Mouse (Mus musculus) heart, embryonic 13.5 days (tissue): ENCODE data around the gene Senp1. TPM values are rescaled to one million over a fixed set of nuclear protein-coding genes. Genes with fewer than 3 reads are reported as not detected.

Experiments used
- ATAC-seq: fragments of 200-750 bp; cut with Nextera tagmentation; 2 replicates; pipeline ENCODE4 v1.8.0; 2017; ENCODE audit warnings: moderate TSS enrichment; ENCODE audit not compliant: insufficient number of reproducible peaks, low FRiP score, low TSS enrichment; ENCODE audit errors: extremely low read depth
- H3K27ac ChIP-seq: fragments of 300-500 bp; sonication (generic); replicated peaks from 2 replicates; pipeline ENCODE4 v1.5.1; 2015; ENCODE audit warnings: moderate library complexity, mild to moderate bottlenecking, inconsistent platforms
- H3K27me3 ChIP-seq: fragments of 300-500 bp; sonication (generic); replicated peaks from 2 replicates; pipeline ENCODE4 v1.6.1; 2015; ENCODE audit warnings: mild to moderate bottlenecking, inconsistent platforms
- H3K36me3 ChIP-seq: fragments of 300-500 bp; sonication (generic); 2 replicates; pipeline ENCODE4 v1.6.1; 2015; ENCODE audit warnings: mild to moderate bottlenecking, inconsistent platforms
- H3K4me1 ChIP-seq: fragments of 300-500 bp; sonication (generic); 2 replicates; pipeline ENCODE4 v1.6.1; 2015; ENCODE audit warnings: inconsistent platforms
- H3K4me2 ChIP-seq: fragments of 300-500 bp; sonication (generic); 2 replicates; pipeline ENCODE4 v1.6.1; 2015; ENCODE audit warnings: inconsistent platforms, mild to moderate bottlenecking, moderate library complexity
- H3K4me3 ChIP-seq: fragments of 300-500 bp; sonication (generic); 2 replicates; pipeline ENCODE4 v1.5.1; 2015; ENCODE audit warnings: moderate library complexity, mild to moderate bottlenecking, inconsistent platforms
- H3K9ac ChIP-seq: fragments of 300-500 bp; sonication (generic); 2 replicates; pipeline ENCODE4 v1.6.1; 2015; ENCODE audit warnings: inconsistent platforms, mild to moderate bottlenecking, moderate library complexity
- H3K9me3 ChIP-seq: fragments of 300-500 bp; sonication (generic); 2 replicates; pipeline ENCODE4 v1.6.1; 2016; ENCODE audit warnings: inconsistent platforms
- WGBS: fragments of 180-500 bp; shearing (Covaris S2); methylation state at CpG from one replicate; pipeline ENCODE4 v1.1.7; 2015; ENCODE audit warnings: mixed read lengths; 5-methylcytosine and 5-hydroxymethylcytosine counted together
- polyA plus RNA-seq: library from polyadenylated mRNA; unstranded; fragments of >200 nt; fragmentation: Nextera tagmentation; extraction: Ambion mirVana; gene quantifications from 2 replicates; pipeline ENCODE4 v1.2.1, GENCODE M21; 2015

The Senp1 gene
- polyA plus RNA-seq, 1 experiment from 2014 or later: 19.6 TPM

GRCm38 (mm10) chr15:97999991-98000390 is 93.6 kb downstream of the Senp1 start:
- Histone ChIP-seq H3K4me1 (peaks cover 59% of the 10 kb centered on the region), H3K9ac (no peak overlapping the region), H3K36me3 (no peaks in the 10 kb centered on the region), H3K9me3 (no peaks in the 10 kb centered on the region), H3K4me3 (no peak overlapping the region), H3K4me2 (no peak overlapping the region), H3K27me3 (peaks cover 80% of the 10 kb centered on the region), H3K27ac (no peak overlapping the region)
- ATAC-seq: no peak
- 25% methylated on average over 7 of the region's 7 CpGs for WGBS

GRCm38 (mm10) chr15:97999546-97999945 is 94.0 kb downstream of the Senp1 start:
- no peak overlapping the region for H3K27ac ChIP-seq
- H3K4me2 ChIP-seq: no peak overlapping the region
- H3K36me3 ChIP-seq: no peaks in the 10 kb centered on the region
- no peak for ATAC-seq
- H3K9ac ChIP-seq: no peak overlapping the region
- H3K4me1 ChIP-seq: peaks cover 55% of the 10 kb centered on the region
- H3K4me3 ChIP-seq: no peak overlapping the region
- no peaks in the 10 kb centered on the region for H3K9me3 ChIP-seq
- H3K27me3 ChIP-seq: peaks cover 76% of the 10 kb centered on the region
- 36% methylated on average over 13 of the region's 13 CpGs for WGBS

- ATAC-seq: no peak
These were observed 96.8 kb downstream of the Senp1 start for GRCm38 (mm10) chr15:97996716-97997256.

GRCm38 (mm10) chr15:97992712-97993286 is 100.7 kb downstream of the Senp1 start:
- Histone ChIP-seq H3K4me2 (peak overlapping the region; percentile 68), H3K4me3 (peak overlapping the region; percentile 36), H3K4me1 (peaks cover 41% of the 10 kb centered on the region), H3K9me3 (no peaks in the 10 kb centered on the region), H3K27me3 (peaks cover 8% of the 10 kb centered on the region; the same call in 1 of the 2 replicates), H3K27ac (peak overlapping the region; percentile 83), H3K9ac (peak overlapping the region; percentile 78), H3K36me3 (0 out of 2 replicates have a peak, but pooled peaks cover under 1% of the 10 kb centered on the region)
- WGBS: 8% methylated on average over 18 of the region's 18 CpGs
- peak; percentile 78; the same call in 1 of the 2 replicates for ATAC-seq

More at GRCm38 (mm10) chr15:97996716-97997256, 96.8 kb downstream of the Senp1 start:
- no peak overlapping the region for H3K4me2 ChIP-seq
- no peak overlapping the region for H3K4me3 ChIP-seq
- WGBS: 62% methylated on average over 13 of the region's 13 CpGs
- no peak overlapping the region for H3K27ac ChIP-seq
- H3K4me1 ChIP-seq: peaks cover 46% of the 10 kb centered on the region
- H3K27me3 ChIP-seq: peaks cover 48% of the 10 kb centered on the region
- no peaks in the 10 kb centered on the region for H3K9me3 ChIP-seq
- H3K36me3 ChIP-seq: no peaks in the 10 kb centered on the region
- H3K9ac ChIP-seq: no peak overlapping the region

- peak overlapping the region; percentile 78 for H3K9ac ChIP-seq
- no peak for ATAC-seq
- H3K4me1 ChIP-seq: peaks cover 41% of the 10 kb centered on the region
- no peak overlapping the region for H3K4me3 ChIP-seq
- H3K27ac ChIP-seq: peak overlapping the region; percentile 83
- H3K9me3 ChIP-seq: no peaks in the 10 kb centered on the region
- 0 out of 2 replicates have a peak, but pooled peaks cover 7% of the 10 kb centered on the region for H3K36me3 ChIP-seq
- peak overlapping the region; percentile 68 for H3K4me2 ChIP-seq
- WGBS: 46% methylated on average over 13 of the region's 13 CpGs
- H3K27me3 ChIP-seq: 0 out of 2 replicates have a peak, but pooled peaks cover 4% of the 10 kb centered on the region
These were observed 101.4 kb downstream of the Senp1 start for GRCm38 (mm10) chr15:97992027-97992711.

GRCm38 (mm10) chr15:97991285-97991895 is 102.2 kb downstream of the Senp1 start:
- Histone ChIP-seq H3K4me2 (no peak overlapping the region), H3K9ac (no peak overlapping the region), H3K27me3 (no peaks in the 10 kb centered on the region), H3K4me3 (no peak overlapping the region), H3K36me3 (0 out of 2 replicates have a peak, but pooled peaks cover 12% of the 10 kb centered on the region), H3K27ac (no peak overlapping the region), H3K9me3 (no peaks in the 10 kb centered on the region), H3K4me1 (peaks cover 36% of the 10 kb centered on the region)
- no peak for ATAC-seq
- 36% methylated on average over 12 of the region's 12 CpGs for WGBS

- WGBS: 35% methylated on average over 4 of the region's 4 CpGs
- no peak overlapping the region for H3K4me2 ChIP-seq
- no peaks in the 10 kb centered on the region for H3K27me3 ChIP-seq
- no peak overlapping the region for H3K4me3 ChIP-seq
- H3K9me3 ChIP-seq: no peaks in the 10 kb centered on the region
- H3K9ac ChIP-seq: 0 out of 2 replicates have a peak overlapping the region, but pooled peaks have one; percentile 20
- ATAC-seq: no peak
- H3K36me3 ChIP-seq: peaks cover 18% of the 10 kb centered on the region; the same call in 1 of the 2 replicates
- peaks cover 35% of the 10 kb centered on the region for H3K4me1 ChIP-seq
- H3K27ac ChIP-seq: no peak overlapping the region
These were observed 102.8 kb downstream of the Senp1 start for GRCm38 (mm10) chr15:97990721-97991120.

GRCm38 (mm10) chr15:97990124-97990523 is 103.4 kb downstream of the Senp1 start:
- Histone ChIP-seq H3K4me2 (peak overlapping the region; percentile 9; the same call in 1 of the 2 replicates), H3K9ac (peak overlapping the region; percentile 15; the same call in 1 of the 2 replicates), H3K9me3 (no peaks in the 10 kb centered on the region), H3K4me1 (peaks cover 35% of the 10 kb centered on the region), H3K36me3 (peaks cover 21% of the 10 kb centered on the region; the same call in 1 of the 2 replicates), H3K4me3 (no peak overlapping the region), H3K27ac (no peak overlapping the region), H3K27me3 (no peaks in the 10 kb centered on the region)
- WGBS: 14% methylated on average over 6 of the region's 6 CpGs
- no peak for ATAC-seq

- no peaks in the 10 kb centered on the region for H3K9me3 ChIP-seq
- H3K36me3 ChIP-seq: peaks cover 26% of the 10 kb centered on the region; the same call in 1 of the 2 replicates
- peaks cover 35% of the 10 kb centered on the region for H3K4me1 ChIP-seq
- WGBS: 76% methylated on average over 1 of the region's 1 CpGs
- no peak for ATAC-seq
- H3K9ac ChIP-seq: 0 out of 2 replicates have a peak overlapping the region, but pooled peaks have one; percentile 10
- H3K27me3 ChIP-seq: no peaks in the 10 kb centered on the region
- H3K4me3 ChIP-seq: no peak overlapping the region
- no peak overlapping the region for H3K4me2 ChIP-seq
- H3K27ac ChIP-seq: no peak overlapping the region
These were observed 104.0 kb downstream of the Senp1 start for GRCm38 (mm10) chr15:97989544-97989943.
